Mouse (Mus musculus) MEL (cell line): ENCODE measurements around the gene Tomm5. TPM values are rescaled to one million over a fixed set of nuclear protein-coding genes. Genes with fewer than 3 reads are reported as not detected.

ENCODE experiments used
- DNase-seq: peaks from one replicate; pipeline ENCODE4 v3.0.0; 2011; ENCODE audit warnings: low read depth, low spot score
- H3K27ac ChIP-seq: 2 replicates; pipeline ENCODE4 v1.5.1; 2012; ENCODE audit warnings: low read depth, mild to moderate bottlenecking, control low read depth, low read length, moderate library complexity; ENCODE audit not compliant: control insufficient read depth
- H3K27me3 ChIP-seq, 2 experiments: fragments of 150-350 bp in 1 of 2; sonication (generic) in 1 of 2; 2 replicates each; pipeline ENCODE4 v1.6.1; 2012; ENCODE audit warnings: low read length in 2 of 2, mild to moderate bottlenecking in 2 of 2, improper control_type of control experiment in 1 of 2, moderate library complexity in 1 of 2; ENCODE audit not compliant: insufficient read depth in 2 of 2, control insufficient read depth in 1 of 2
- H3K36me3 ChIP-seq, 2 experiments: 2 replicates each; pipeline ENCODE4 v1.6.1; 2012 to 2014; ENCODE audit warnings: low read length in 2 of 2, improper control_type of control experiment in 1 of 2, inconsistent platforms in 1 of 2, mild to moderate bottlenecking in 1 of 2; ENCODE audit not compliant: insufficient read depth in 2 of 2, control insufficient read depth in 1 of 2
- H3K4me1 ChIP-seq, 2 experiments: fragments of 150-350 bp in 1 of 2; sonication (generic) in 1 of 2; 2 replicates each; pipeline ENCODE4 v1.6.1; 2012; ENCODE audit warnings: low read length in 2 of 2, improper control_type of control experiment in 1 of 2, mild to moderate bottlenecking in 1 of 2; ENCODE audit not compliant: insufficient read depth in 2 of 2, control insufficient read depth in 1 of 2
- H3K4me3 ChIP-seq, 2 experiments: fragments of 150-350 bp in 1 of 2; sonication (generic) in 1 of 2; 2 replicates each; pipeline ENCODE4 v1.5.1; 2012; ENCODE audit warnings: low read depth in 2 of 2, low read length in 2 of 2, mild to moderate bottlenecking in 2 of 2, moderate library complexity in 2 of 2, control low read depth in 1 of 2, improper control_type of control experiment in 1 of 2; ENCODE audit not compliant: control insufficient read depth in 1 of 2, insufficient read depth in 1 of 2
- H3K79me2 ChIP-seq: 2 replicates; pipeline ENCODE4 v1.6.1; 2012; ENCODE audit warnings: mild to moderate bottlenecking, low read length, moderate library complexity; ENCODE audit not compliant: control insufficient read depth, poor library complexity, insufficient read depth
- H3K9ac ChIP-seq: 2 replicates; pipeline ENCODE4 v1.6.1; 2012; ENCODE audit warnings: low read depth, mild to moderate bottlenecking, control low read depth, low read length, moderate library complexity; ENCODE audit not compliant: control insufficient read depth, poor library complexity, severe bottlenecking
- H3K9me3 ChIP-seq: fragments of 150-350 bp; sonication (generic); replicated peaks from 2 replicates; pipeline ENCODE4 v1.6.1; 2012; ENCODE audit warnings: mild to moderate bottlenecking, low read length, improper control_type of control experiment, moderate library complexity; ENCODE audit not compliant: insufficient read depth
- CTCF ChIP-seq, 3 experiments: IDR thresholded peaks in 2 of 3; conservative IDR thresholded peaks in 1 of 3; 2 replicates each; pipeline ENCODE4 v1.5.1; 2011 to 2012; ENCODE audit warnings: low read length in 3 of 3, low read depth in 2 of 3, mild to moderate bottlenecking in 2 of 3, improper control_type of control experiment in 1 of 3, inconsistent platforms in 1 of 3, mixed read lengths in 1 of 3, moderate library complexity in 1 of 3; ENCODE audit not compliant: control insufficient read depth in 1 of 3, insufficient read depth in 1 of 3, poor library complexity in 1 of 3, severe bottlenecking in 1 of 3
- GABPA ChIP-seq: IDR thresholded peaks from 2 replicates; pipeline ENCODE4 v1.6.1; 2012; ENCODE audit warnings: low read depth, mild to moderate bottlenecking, inconsistent platforms, low read length, improper control_type of control experiment, moderate library complexity
- JUND ChIP-seq: IDR thresholded peaks from 2 replicates; pipeline ENCODE4 v1.6.1; 2011; ENCODE audit warnings: low read depth, mild to moderate bottlenecking, improper control_type of control experiment, low read length
- MXI1 ChIP-seq: IDR thresholded peaks from 2 replicates; pipeline ENCODE4 v1.6.1; 2011; ENCODE audit warnings: mild to moderate bottlenecking, low read depth, low read length, improper control_type of control experiment
- MYC ChIP-seq: IDR thresholded peaks from 2 replicates; pipeline ENCODE4 v1.6.1; 2011; ENCODE audit warnings: low read depth, mild to moderate bottlenecking, low read length, improper control_type of control experiment, moderate library complexity
- NELFE ChIP-seq: IDR thresholded peaks from 2 replicates; pipeline ENCODE4 v1.6.1; 2011; ENCODE audit warnings: low read depth, low read length, improper control_type of control experiment
- RAD21 ChIP-seq: IDR thresholded peaks from 2 replicates; pipeline ENCODE4 v1.6.1; 2011; ENCODE audit warnings: mild to moderate bottlenecking, low read depth, low read length, improper control_type of control experiment
- SMC3 ChIP-seq: IDR thresholded peaks from 2 replicates; pipeline ENCODE4 v1.6.1; 2011; ENCODE audit warnings: low read depth, low read length, improper control_type of control experiment
- USF2 ChIP-seq, 2 experiments: IDR thresholded peaks; 2 replicates each; pipeline ENCODE4 v1.6.1; 2011 to 2012; ENCODE audit warnings: improper control_type of control experiment in 2 of 2, low read length in 2 of 2, borderline replicate concordance in 1 of 2, inconsistent platforms in 1 of 2, low read depth in 1 of 2, mild to moderate bottlenecking in 1 of 2; ENCODE audit not compliant: insufficient read depth in 1 of 2
- ZC3H11A ChIP-seq: IDR thresholded peaks from 2 replicates; pipeline ENCODE4 v1.6.1; 2012; ENCODE audit warnings: low read depth, mild to moderate bottlenecking, inconsistent platforms, low read length, improper control_type of control experiment
- polyA plus RNA-seq, 2 experiments: library from polyadenylated mRNA; stranded (reverse) in 1 of 2; unstranded in 1 of 2; fragments of >175 nt in 1 of 2; fragments of >200 nt in 1 of 2; gene quantifications; 2 replicates each; pipeline versions ENCODE4 v1.2.1 to v1.2.4; 2012; ENCODE audit warnings: low replicate concordance in 2 of 2, low read depth in 1 of 2; ENCODE audit not compliant: insufficient read length in 2 of 2, insufficient read depth in 1 of 2, missing spikeins in 1 of 2
- total RNA-seq: library from RNA; depleted of rRNA; stranded (reverse); fragments of 300-350 nt; gene quantifications from 2 replicates; pipeline ENCODE4 v1.2.3, GENCODE M21; 2012

Gene Tomm5
- total and polyA plus RNA-seq, 3 experiments: 309 to 639 TPM; not detected in 1

- Histone ChIP-seq H3K36me3 (no peaks in the 10 kb centered on the region; a peak in 1 of 4 replicates), H3K4me1 (peaks cover 0 to 5% of the 10 kb centered on the region in 2 experiments; a peak in 2 of 4 replicates), H3K79me2 (no peaks in the 10 kb centered on the region), H3K27me3 (peaks cover 2 to 3% of the 10 kb centered on the region in 2 experiments; a peak in 2 of 4 replicates), H3K9me3 (no peaks in the 10 kb centered on the region), H3K4me3 (no peak overlapping the region), H3K9ac (peak overlapping the region; percentile 38; the same call in 1 of the 2 replicates), H3K27ac (no peak overlapping the region)
- peak; percentile 85 for DNase-seq
- TF ChIP-seq RAD21 (peak; percentile 74), MXI1 (no peak), JUND (no peak), USF2 (IDR thresholded peaks at IDR 0.05; ENCODE audit: borderline replicate concordance in 1 of 2, insufficient read depth in 1 of 2, low read depth in 1 of 2, low read length in 2 of 2) (no peak), MYC (0 out of 2 replicates have a peak, but pooled peaks have one; percentile 18), CTCF (IDR thresholded peaks at IDR 0.05 in 2 of 3, conservative IDR thresholded peaks at IDR 0.05 in 1 of 3; ENCODE audit: control insufficient read depth in 1 of 3, insufficient read depth in 1 of 3, low read depth in 2 of 3, low read length in 3 of 3, poor library complexity in 1 of 3, severe bottlenecking in 1 of 3) (peak; percentile 93 to 98 (median 97)), ZC3H11A (peak; percentile 55), SMC3 (peak; percentile 94), NELFE (no peak), GABPA (no peak)
Observed at GRCm38 (mm10) chr4:45097198-45097872, 10.6 kb downstream of the Tomm5 start.

DNA sequence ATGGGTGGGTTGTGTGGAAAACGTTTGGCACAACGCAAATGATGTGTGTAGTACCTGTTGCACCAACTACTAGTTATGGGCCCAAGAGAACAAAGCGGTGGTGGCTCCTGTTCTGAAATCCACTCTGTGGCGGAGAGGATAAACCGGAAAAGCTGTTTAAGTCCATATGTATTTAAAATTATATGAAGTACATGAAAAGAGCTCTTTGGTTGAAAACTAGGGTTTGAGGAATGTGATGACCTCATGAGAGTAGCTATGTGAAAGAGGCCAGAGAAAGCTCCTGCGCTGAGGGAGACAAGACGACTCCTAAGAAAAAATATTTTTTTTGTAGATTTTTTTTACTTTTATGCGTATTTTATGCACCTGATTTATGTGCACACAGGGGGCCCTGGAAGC is 23.0 kb downstream of the Tomm5 start:
- H3K79me2 ChIP-seq: no peaks in the 10 kb centered on the region
- H3K27ac ChIP-seq: no peak overlapping the region
- no peaks in the 10 kb centered on the region for H3K27me3 ChIP-seq
- 0 out of 2 replicates have a peak, but pooled peaks have one; percentile 27 for TF ChIP-seq RAD21
- TF ChIP-seq CTCF (IDR thresholded peaks at IDR 0.05 in 2 of 3, conservative IDR thresholded peaks at IDR 0.05 in 1 of 3; ENCODE audit: control insufficient read depth in 1 of 3, insufficient read depth in 1 of 3, low read depth in 2 of 3, low read length in 3 of 3, poor library complexity in 1 of 3, severe bottlenecking in 1 of 3): no peak; a peak in 1 of 6 replicates
- H3K36me3 ChIP-seq: peaks cover 0 to 5% of the 10 kb centered on the region in 2 experiments; a peak in 2 of 4 replicates
- peak; percentile 43 for DNase-seq
- peaks cover 0 to 5% of the 10 kb centered on the region in 2 experiments; a peak in 1 of 4 replicates for H3K4me1 ChIP-seq
- H3K4me3 ChIP-seq: peak overlapping the region; percentile 63 to 65
- H3K9me3 ChIP-seq: no peaks in the 10 kb centered on the region
- H3K9ac ChIP-seq: peak overlapping the region; percentile 53
